8 mouse cellular contexts compared by ENCODE assay signal in the genomic region with DNA sequence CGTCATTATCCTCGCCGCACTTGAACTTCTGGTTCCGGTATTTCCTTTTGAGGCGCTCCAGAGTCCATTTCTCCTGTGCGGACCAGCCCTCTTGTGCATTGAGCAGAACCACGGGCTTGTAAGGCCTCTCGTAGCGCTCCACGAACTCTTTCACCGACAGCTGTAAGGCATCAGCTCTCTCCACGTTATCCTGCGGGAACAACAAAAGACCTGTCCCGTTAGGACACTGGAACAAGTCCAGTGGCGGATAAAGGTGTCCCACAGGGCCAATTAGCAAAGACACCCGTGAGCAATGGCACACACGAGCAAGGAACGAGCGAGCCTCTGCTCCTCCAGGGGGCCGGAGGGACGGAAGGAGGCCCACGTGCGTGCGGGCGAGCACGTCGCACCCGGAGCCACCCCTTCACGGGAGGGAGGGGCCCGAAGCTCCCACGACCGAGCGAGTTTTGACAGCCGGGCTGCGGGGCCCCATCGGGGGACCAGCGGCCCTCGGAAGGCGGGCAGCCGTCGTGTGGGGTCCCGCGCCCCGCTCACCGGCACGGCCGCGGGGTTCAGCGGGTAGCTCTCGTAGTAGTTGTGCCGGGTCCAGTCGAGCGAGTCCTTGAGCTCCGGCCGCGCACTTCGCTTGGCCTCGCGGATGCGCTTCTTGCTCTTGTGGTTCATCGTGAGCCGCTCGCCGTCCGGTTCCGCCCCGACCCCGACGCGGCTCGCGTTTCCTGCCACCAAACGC. TPM values are rescaled to one million over a fixed set of nuclear protein-coding genes. Genes with fewer than 3 reads are reported as not detected.
DNase-seq lines count a peak whose midpoint lies in the region; ATAC-seq and TF ChIP-seq lines count a peak whose summit lies in the region.

No protein-coding gene starts in this region.

- WGBS in cerebellum, adult 2 months = under 1% methylated on average over 73 of the region's 73 CpGs
- WGBS in forebrain, postnatal 0 days = under 1% methylated on average over 53 of the region's 73 CpGs
- under 1% methylated on average over 73 of the region's 73 CpGs for WGBS in lung, embryonic 15.5 days
- WGBS in neural tube, embryonic 15.5 days = under 1% methylated on average over 72 of the region's 73 CpGs

- ATAC-seq in forebrain, postnatal 0 days = peak; percentile 62
- peak; percentile 28 to 29; a peak in 2 of 4 replicates for ATAC-seq in hematopoietic stem cell, adult 5-6 weeks (replicated peaks in 1 of 2; ENCODE audit: insufficient read depth in 1 of 2, low FRiP score in 2 of 2, low TSS enrichment in 1 of 2, low read depth in 1 of 2, poor library complexity in 2 of 2, severe bottlenecking in 2 of 2)
- peak; percentile 56 for ATAC-seq in lung, embryonic 15.5 days (ENCODE audit: borderline replicate concordance, extremely low read depth, low FRiP score, low TSS enrichment)
- ATAC-seq in neural tube, embryonic 15.5 days (ENCODE audit: low FRiP score) = peak; percentile 82

- TF ChIP-seq CTCF in cerebellum, adult 2 months (IDR thresholded peaks at IDR 0.05; ENCODE audit: borderline replicate concordance, insufficient read depth, low read depth, low read length) = no peak
- peak; percentile 15; the same call in 1 of the 2 replicates for TF ChIP-seq CTCF in forebrain, postnatal 0 days (IDR thresholded peaks at IDR 0.05; ENCODE audit: low read depth)

- peaks cover 16% of the 10 kb centered on the region for H3K4me1 ChIP-seq in cerebellum, adult 2 months (ENCODE audit: control insufficient read depth, insufficient read depth, low read length)
- peaks cover 11% of the 10 kb centered on the region; the same call in 1 of the 2 replicates for H3K4me1 ChIP-seq in forebrain, postnatal 0 days (ENCODE audit: insufficient read depth)
- H3K4me1 ChIP-seq in lung, embryonic 15.5 days = peaks cover 29% of the 10 kb centered on the region
- peaks cover 46% of the 10 kb centered on the region for H3K4me1 ChIP-seq in neural tube, embryonic 15.5 days

- H3K9me3 ChIP-seq in forebrain, postnatal 0 days (ENCODE audit: low read length) = no peaks in the 10 kb centered on the region
- no peaks in the 10 kb centered on the region for H3K9me3 ChIP-seq in lung, embryonic 15.5 days
- no peaks in the 10 kb centered on the region for H3K9me3 ChIP-seq in neural tube, embryonic 15.5 days (replicated peaks)

- H3K4me2 ChIP-seq in forebrain, postnatal 0 days (ENCODE audit: low read depth) = peak overlapping the region; percentile 82
- peak overlapping the region; percentile 76 for H3K4me2 ChIP-seq in lung, embryonic 15.5 days
- peak overlapping the region; percentile 80 for H3K4me2 ChIP-seq in neural tube, embryonic 15.5 days

- H3K36me3 ChIP-seq in forebrain, postnatal 0 days (ENCODE audit: insufficient read depth) = peaks cover 30% of the 10 kb centered on the region
- H3K36me3 ChIP-seq in lung, embryonic 15.5 days = peaks cover 36% of the 10 kb centered on the region
- H3K36me3 ChIP-seq in neural tube, embryonic 15.5 days = peaks cover 31% of the 10 kb centered on the region

- peak overlapping the region; percentile 99 for H3K4me3 ChIP-seq in cerebellum, adult 2 months (replicated peaks; ENCODE audit: insufficient read depth, low read depth, low read length)
- H3K4me3 ChIP-seq in forebrain, postnatal 0 days (ENCODE audit: low read depth, low read length) = peak overlapping the region; percentile 85
- peak overlapping the region; percentile 77 for H3K4me3 ChIP-seq in lung, embryonic 15.5 days
- H3K4me3 ChIP-seq in neural tube, embryonic 15.5 days (replicated peaks) = peak overlapping the region; percentile 94

- peak overlapping the region; percentile 88 for H3K27ac ChIP-seq in cerebellum, adult 2 months (ENCODE audit: insufficient read depth, low read length)
- peak overlapping the region; percentile 95 for H3K27ac ChIP-seq in forebrain, postnatal 0 days (ENCODE audit: low read depth, low read length)
- peak overlapping the region; percentile 97 for H3K27ac ChIP-seq in lung, embryonic 15.5 days
- H3K27ac ChIP-seq in neural tube, embryonic 15.5 days (replicated peaks) = peak overlapping the region; percentile 99

- TF ChIP-seq POLR2A in cerebellum, adult 2 months (IDR thresholded peaks at IDR 0.05; ENCODE audit: borderline replicate concordance, insufficient read depth, low read length) = peak; percentile 19; the same call in 1 of the 2 replicates

- DNase-seq in MN1 (ENCODE audit: low spot score) = peak; percentile 67
- peak; percentile 77 for DNase-seq in cerebellum, adult 2 months
- peak; percentile 82 for DNase-seq in forebrain, postnatal 0 days
- peak; percentile 60 to 63 for DNase-seq in layer of hippocampus, adult 8-10 months (ENCODE audit: low spot score in 2 of 2)
- DNase-seq in thymus, adult 18-20 months = peak; percentile 64 to 74

- H3K9ac ChIP-seq in forebrain, postnatal 0 days = peak overlapping the region; percentile 92
- peak overlapping the region; percentile 79 for H3K9ac ChIP-seq in lung, embryonic 15.5 days
- peak overlapping the region; percentile 87 for H3K9ac ChIP-seq in neural tube, embryonic 15.5 days (replicated peaks)

- H3K27me3 ChIP-seq in cerebellum, adult 2 months (ENCODE audit: control insufficient read depth, insufficient read depth, low read length) = no peaks in the 10 kb centered on the region
- H3K27me3 ChIP-seq in forebrain, postnatal 0 days (ENCODE audit: insufficient read depth, low read length) = no peaks in the 10 kb centered on the region
- no peaks in the 10 kb centered on the region for H3K27me3 ChIP-seq in lung, embryonic 15.5 days
- H3K27me3 ChIP-seq in neural tube, embryonic 15.5 days (replicated peaks) = no peaks in the 10 kb centered on the region

RNA-seq across cellular contexts. Expression of a gene that starts 0.4 kb away (rescaled TPM):
- polyA plus RNA-seq in cerebellum, adult 2 months (2012; rRNA removed) = 27.3 and 27.8 TPM in 2 replicates
- total RNA-seq in forebrain, postnatal 0 days (2014; rRNA removed) = 40.3 and 55.4 TPM in 2 replicates
- polyA plus RNA-seq in forebrain, postnatal 0 days (2015; fragmentation: Nextera tagmentation; extraction: Ambion mirVana) = 54.2 and 69.3 TPM in 2 replicates
- total RNA-seq in hematopoietic stem cell, adult 5-6 weeks (2017) = 43.4 and 62.1 TPM in 2 replicates
- total RNA-seq in layer of hippocampus, adult 8-10 months (2022) = 10 to 100 TPM; 23.0 to 33.2 (median 28.8) TPM
- 61.3 and 61.9 TPM in 2 replicates for polyA plus RNA-seq in lung, embryonic 15.5 days (2015; fragmentation: Nextera tagmentation; extraction: Ambion mirVana)
- polyA plus RNA-seq in neural tube, embryonic 15.5 days (2015; fragmentation: Nextera tagmentation; extraction: Ambion mirVana) = 64.7 and 66.7 TPM in 2 replicates

RNA-seq across cellular contexts. Expression of a gene that starts 0.6 kb away (rescaled TPM):
- 33.0 and 34.8 TPM in 2 replicates for polyA plus RNA-seq in cerebellum, adult 2 months (2012; rRNA removed)
- 41.4 and 55.9 TPM in 2 replicates for total RNA-seq in forebrain, postnatal 0 days (2014; rRNA removed)
- 48.1 and 50.1 TPM in 2 replicates for polyA plus RNA-seq in forebrain, postnatal 0 days (2015; fragmentation: Nextera tagmentation; extraction: Ambion mirVana)
- 53.8 and 62.7 TPM in 2 replicates for total RNA-seq in hematopoietic stem cell, adult 5-6 weeks (2017)
- total RNA-seq in layer of hippocampus, adult 8-10 months (2022) = 10 to 100 TPM; 29.1 to 36.5 (median 32.4) TPM
- polyA plus RNA-seq in lung, embryonic 15.5 days (2015; fragmentation: Nextera tagmentation; extraction: Ambion mirVana) = 64.2 and 65.7 TPM in 2 replicates
- 63.2 and 68.6 TPM in 2 replicates for polyA plus RNA-seq in neural tube, embryonic 15.5 days (2015; fragmentation: Nextera tagmentation; extraction: Ambion mirVana)

RNA-seq across cellular contexts. Expression of a gene that starts 9.5 kb away (rescaled TPM):
- polyA plus RNA-seq in cerebellum, adult 2 months (2012; rRNA removed) = 33.0 and 34.2 TPM in 2 replicates
- 29.9 and 38.2 TPM in 2 replicates for total RNA-seq in forebrain, postnatal 0 days (2014; rRNA removed)
- 46.8 and 52.4 TPM in 2 replicates for polyA plus RNA-seq in forebrain, postnatal 0 days (2015; fragmentation: Nextera tagmentation; extraction: Ambion mirVana)
- 9.7 and 22.0 TPM in 2 replicates for total RNA-seq in hematopoietic stem cell, adult 5-6 weeks (2017)
- 10 to 100 TPM; 47.2 to 58.6 (median 51.2) TPM for total RNA-seq in layer of hippocampus, adult 8-10 months (2022)
- polyA plus RNA-seq in lung, embryonic 15.5 days (2015; fragmentation: Nextera tagmentation; extraction: Ambion mirVana) = 30.3 and 30.5 TPM in 2 replicates
- 43.5 and 51.6 TPM in 2 replicates for polyA plus RNA-seq in neural tube, embryonic 15.5 days (2015; fragmentation: Nextera tagmentation; extraction: Ambion mirVana)

RNA-seq across cellular contexts. Expression of a gene that starts 10.2 kb away (rescaled TPM):
- polyA plus RNA-seq in cerebellum, adult 2 months (2012; rRNA removed) = 361 and 389 TPM in 2 replicates
- 249 and 262 TPM in 2 replicates for total RNA-seq in forebrain, postnatal 0 days (2014; rRNA removed)
- 477 and 486 TPM in 2 replicates for polyA plus RNA-seq in forebrain, postnatal 0 days (2015; fragmentation: Nextera tagmentation; extraction: Ambion mirVana)
- 370 and 573 TPM in 2 replicates for total RNA-seq in hematopoietic stem cell, adult 5-6 weeks (2017)
- 100 to 1,000 TPM; 177 to 189 (median 181) TPM for total RNA-seq in layer of hippocampus, adult 8-10 months (2022)
- polyA plus RNA-seq in lung, embryonic 15.5 days (2015; fragmentation: Nextera tagmentation; extraction: Ambion mirVana) = 857 and 876 TPM in 2 replicates
- 514 and 555 TPM in 2 replicates for polyA plus RNA-seq in neural tube, embryonic 15.5 days (2015; fragmentation: Nextera tagmentation; extraction: Ambion mirVana)

RNA-seq across cellular contexts. Expression of a gene that starts 14.8 kb away (rescaled TPM):
- 18.1 and 20.9 TPM in 2 replicates for polyA plus RNA-seq in cerebellum, adult 2 months (2012; rRNA removed)
- total RNA-seq in forebrain, postnatal 0 days (2014; rRNA removed) = 9.8 TPM in 2 replicates
- polyA plus RNA-seq in forebrain, postnatal 0 days (2015; fragmentation: Nextera tagmentation; extraction: Ambion mirVana) = 11.7 and 16.0 TPM in 2 replicates
- 1.2 TPM in 1 of 2 replicates, not detected in the other for total RNA-seq in hematopoietic stem cell, adult 5-6 weeks (2017)
- total RNA-seq in layer of hippocampus, adult 8-10 months (2022) = 10 to 100 TPM; 18.6 to 22.1 (median 20.0) TPM
- 18.8 and 19.0 TPM in 2 replicates for polyA plus RNA-seq in lung, embryonic 15.5 days (2015; fragmentation: Nextera tagmentation; extraction: Ambion mirVana)
- polyA plus RNA-seq in neural tube, embryonic 15.5 days (2015; fragmentation: Nextera tagmentation; extraction: Ambion mirVana) = 38.2 and 43.2 TPM in 2 replicates

Comparison
In these comparisons a context has a peak if more than half of its experiments do, and no peak if none do; other contexts are left out.
1. Peak in every context shown above with its lines: DNase-seq, ATAC-seq, H3K4me3 ChIP-seq and H3K27ac ChIP-seq.
2. ATAC-seq: peak in every context shown above with its lines; median percentile 82 in neural tube, embryonic 15.5 days; 62 in forebrain, postnatal 0 days; 56 in lung, embryonic 15.5 days; 28 in hematopoietic stem cell, adult 5-6 weeks.